Mouse (Mus musculus) granulocyte monocyte progenitor cell, adult 5-6 weeks (primary cell): ENCODE measurements at regions not wholly inside any gene's neighbourhood (a gene's known extent, or its start where the extent isn't known, plus 50 kb on each side); places are given as distances from the start of the nearest gene placed in this dataset.
A peak's percentile ranks its signal among the peaks of the same experiment; 100 is the strongest.

Experiments used
- ATAC-seq: replicated peaks from 2 replicates; pipeline ENCODE4 v1.8.0; 2016; ENCODE audit warnings: mild to moderate bottlenecking, moderate TSS enrichment, inconsistent platforms; ENCODE audit not compliant: poor library complexity, severe bottlenecking

- ATAC-seq, result peak; percentile 63; the same call in 1 of the 2 replicates
Observed at GRCm38 (mm10) chr13:39823965-39824555, 537.2 kb downstream of the Ofcc1 start.

DNA sequence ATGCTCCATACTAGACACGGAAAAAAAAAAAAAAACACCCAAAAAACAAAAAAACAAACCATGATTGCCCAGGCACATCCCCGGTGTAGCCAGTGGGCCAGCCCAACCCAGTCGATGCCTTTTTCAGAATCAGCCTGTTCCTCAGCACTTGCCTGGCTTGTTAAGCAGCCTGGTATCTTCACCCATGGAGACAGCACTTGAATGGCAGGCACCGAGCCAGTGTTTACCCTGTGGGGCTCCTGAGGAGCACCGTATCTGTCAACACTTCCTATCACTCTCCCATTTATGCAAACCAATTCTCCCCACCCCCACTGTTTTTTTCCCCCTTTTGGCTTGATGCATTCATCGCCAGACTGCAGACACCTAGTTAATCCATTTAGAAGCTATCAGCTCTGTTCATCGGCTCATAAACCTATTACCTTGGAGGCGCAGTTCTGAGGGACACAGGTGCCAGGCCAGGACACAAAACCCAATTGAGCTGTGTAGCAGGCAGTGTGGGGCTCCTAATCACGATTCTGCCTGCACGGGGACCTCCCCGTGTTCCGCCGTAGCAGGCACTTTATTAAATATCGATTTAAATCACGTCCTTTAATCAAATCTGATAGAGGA lies 537.8 kb downstream of the Ofcc1 start:
- ATAC-seq, result no peak

DNA sequence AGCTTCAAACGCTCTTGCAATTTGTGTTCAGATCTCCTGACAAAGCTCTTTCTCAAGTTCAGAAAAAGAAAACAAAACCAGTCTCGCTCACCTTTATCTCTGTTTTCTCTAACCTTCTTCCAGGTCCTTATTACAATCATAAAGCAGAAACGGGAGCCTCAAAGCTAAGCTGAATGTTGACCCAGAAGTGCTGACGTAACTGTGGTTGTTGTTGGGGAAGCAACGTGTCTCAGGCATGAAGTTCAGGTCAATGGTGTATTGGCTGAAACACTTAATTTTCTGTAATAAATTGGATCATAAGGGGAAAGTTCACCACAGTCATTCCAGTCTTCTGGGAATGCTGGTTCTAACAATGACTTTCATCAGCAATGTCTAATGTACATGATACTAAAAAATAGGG lies 586.7 kb downstream of the Ofcc1 start:
- no peak for ATAC-seq

DNA sequence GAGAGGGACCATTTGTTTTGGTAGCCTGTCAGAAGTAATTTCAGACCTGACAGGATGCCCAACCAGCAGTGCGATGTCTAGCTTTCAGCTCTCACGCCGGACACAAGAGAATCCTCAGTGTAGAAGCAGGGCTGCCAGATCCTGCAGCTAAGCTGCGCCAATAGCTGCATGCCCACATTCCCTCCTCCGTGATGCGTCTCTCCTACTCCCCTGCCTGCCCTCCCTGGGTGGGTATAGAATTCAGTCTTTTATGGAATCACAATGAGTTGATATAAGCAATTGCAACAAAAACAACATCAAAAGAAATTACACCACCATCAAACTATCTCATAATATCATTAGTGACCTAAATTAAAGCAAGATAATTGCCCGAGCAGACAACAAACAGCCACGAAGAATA lies 587.1 kb downstream of the Ofcc1 start:
- ATAC-seq, result no peak

DNA sequence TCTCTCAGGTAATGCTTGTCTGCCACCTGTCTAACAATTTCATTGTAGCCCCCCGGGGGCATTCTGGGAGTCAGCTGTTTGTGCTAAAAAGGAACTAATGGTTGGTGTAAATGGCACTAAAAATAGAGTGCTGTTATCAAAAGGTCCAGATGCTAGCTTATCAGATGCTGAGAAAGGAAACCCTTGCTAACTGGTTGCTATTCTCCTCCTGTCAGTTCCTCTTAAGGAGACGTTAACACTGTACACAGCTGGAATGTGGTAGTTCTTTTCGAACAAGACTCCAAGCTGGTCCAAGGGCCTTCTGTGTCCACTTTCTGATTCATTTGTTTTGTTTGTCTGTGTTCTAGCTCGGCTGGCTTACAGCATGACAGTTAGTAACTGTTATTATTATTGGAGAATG lies 592.0 kb downstream of the Ofcc1 start:
- peak; percentile 73 for ATAC-seq

DNA sequence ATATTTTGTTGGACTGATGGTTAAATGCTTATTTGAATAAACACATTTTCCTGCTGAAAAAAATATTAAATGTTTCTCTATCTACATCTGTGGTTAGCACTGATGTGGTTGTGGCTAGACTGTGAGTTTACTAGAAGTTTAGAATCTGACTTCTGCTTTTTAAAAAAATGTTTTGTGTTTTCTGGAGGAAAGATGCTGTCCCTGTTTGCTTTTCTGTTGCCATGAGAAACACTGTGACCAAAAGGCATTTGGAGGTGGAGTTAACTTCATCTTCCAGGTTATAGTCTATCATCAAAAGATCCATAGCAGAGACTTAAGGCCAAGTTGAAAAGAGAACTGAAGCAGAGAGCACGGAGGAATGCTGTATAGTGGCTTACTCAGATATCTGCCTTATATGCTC lies 594.4 kb downstream of the Ofcc1 start:
- ATAC-seq, result peak; percentile 66
